Mouse (Mus musculus) c-Kit-negative CD71-positive TER-119-positive erythroid progenitor cells, embryonic 14.5 days (primary cell): ENCODE data around the gene Tmem165.

ENCODE experiments used
- DNase-seq: peaks from one replicate; pipeline ENCODE4 v3.0.0-alpha.2; 2013; ENCODE audit warnings: low read depth, low spot score

Gene Tmem165

GRCm38 (mm10) chr5:76171039-76171438 lies 12.6 kb upstream of the Tmem165 start:
- no peak for DNase-seq

- no peak for DNase-seq
Observed at GRCm38 (mm10) chr5:76175051-76175450, 8.6 kb upstream of the Tmem165 start.

- no peak for DNase-seq
Observed at GRCm38 (mm10) chr5:76176411-76176810, 7.3 kb upstream of the Tmem165 start.

- no peak for DNase-seq
Observed at GRCm38 (mm10) chr5:76176841-76177240, 6.8 kb upstream of the Tmem165 start.

- no peak for DNase-seq
Observed at GRCm38 (mm10) chr5:76177664-76178063, 6.0 kb upstream of the Tmem165 start.

GRCm38 (mm10) chr5:76179171-76179570 lies 4.5 kb upstream of the Tmem165 start:
- DNase-seq: no peak

- no peak for DNase-seq
Observed at GRCm38 (mm10) chr5:76179791-76180190, 3.9 kb upstream of the Tmem165 start.

GRCm38 (mm10) chr5:76182326-76182725 lies 1.4 kb upstream of the Tmem165 start:
- DNase-seq: no peak

- no peak for DNase-seq
Observed at GRCm38 (mm10) chr5:76183043-76183749, 484 bp upstream of the Tmem165 start.

GRCm38 (mm10) chr5:76184286-76185080 lies 803 bp downstream of the Tmem165 start:
- peak; percentile 49 for DNase-seq

- no peak for DNase-seq
Observed at GRCm38 (mm10) chr5:76187885-76188284, 4.2 kb downstream of the Tmem165 start.

GRCm38 (mm10) chr5:76190609-76191008 lies 6.9 kb downstream of the Tmem165 start:
- no peak for DNase-seq

GRCm38 (mm10) chr5:76193075-76193474 lies 9.4 kb downstream of the Tmem165 start:
- no peak for DNase-seq

- DNase-seq: no peak
Observed at GRCm38 (mm10) chr5:76194377-76194945, 10.8 kb downstream of the Tmem165 start.

GRCm38 (mm10) chr5:76199346-76199745 lies 15.7 kb downstream of the Tmem165 start:
- no peak for DNase-seq

- DNase-seq: no peak
Observed at GRCm38 (mm10) chr5:76203171-76203570, 19.5 kb downstream of the Tmem165 start.

- DNase-seq: no peak
Observed at GRCm38 (mm10) chr5:76205886-76206285, 22.2 kb downstream of the Tmem165 start.

GRCm38 (mm10) chr5:76208066-76208465 lies 24.4 kb downstream of the Tmem165 start:
- no peak for DNase-seq

- DNase-seq: no peak
Observed at GRCm38 (mm10) chr5:76216691-76217090, 33.0 kb downstream of the Tmem165 start.

- DNase-seq: no peak
Observed at GRCm38 (mm10) chr5:76231171-76231855, 47.6 kb downstream of the Tmem165 start.

GRCm38 (mm10) chr5:76243274-76243673 lies 59.6 kb downstream of the Tmem165 start:
- DNase-seq: no peak

GRCm38 (mm10) chr5:76243929-76244328 lies 60.2 kb downstream of the Tmem165 start:
- DNase-seq: no peak
